Mouse (Mus musculus) stomach, embryonic 15.5 days (tissue): ENCODE results near the gene 1700088E04Rik. TPM values are rescaled to one million over a fixed set of nuclear protein-coding genes. Genes with fewer than 3 reads are reported as not detected.
A peak's percentile ranks its signal among the peaks of the same experiment; 100 is the strongest.

Source experiments
- ATAC-seq: fragments of 200-750 bp; cut with Nextera tagmentation; 2 replicates; pipeline ENCODE4 v1.8.0; 2017; ENCODE audit warnings: low read depth, moderate number of reproducible peaks, moderate TSS enrichment; ENCODE audit not compliant: insufficient read depth, low FRiP score
- H3K27ac ChIP-seq: fragments of 300-500 bp; sonication (generic); 2 replicates; pipeline ENCODE4 v1.5.1; 2015; ENCODE audit warnings: mild to moderate bottlenecking, inconsistent platforms
- H3K27me3 ChIP-seq: fragments of 300-500 bp; sonication (generic); replicated peaks from 2 replicates; pipeline ENCODE4 v1.6.1; 2015; ENCODE audit warnings: inconsistent platforms
- H3K36me3 ChIP-seq: fragments of 300-500 bp; sonication (generic); 2 replicates; pipeline ENCODE4 v1.6.1; 2015; ENCODE audit warnings: inconsistent platforms
- H3K4me1 ChIP-seq: fragments of 300-500 bp; sonication (generic); 2 replicates; pipeline ENCODE4 v1.6.1; 2015; ENCODE audit warnings: inconsistent platforms
- H3K4me2 ChIP-seq: fragments of 300-500 bp; sonication (generic); 2 replicates; pipeline ENCODE4 v1.6.1; 2015; ENCODE audit warnings: mild to moderate bottlenecking, inconsistent platforms
- H3K4me3 ChIP-seq: fragments of 300-500 bp; sonication (generic); replicated peaks from 2 replicates; pipeline ENCODE4 v1.5.1; 2015; ENCODE audit warnings: inconsistent platforms
- H3K9ac ChIP-seq: fragments of 300-500 bp; sonication (generic); 2 replicates; pipeline ENCODE4 v1.6.1; 2015; ENCODE audit warnings: inconsistent platforms
- H3K9me3 ChIP-seq: fragments of 300-500 bp; sonication (generic); 2 replicates; pipeline ENCODE4 v1.6.1; 2016; ENCODE audit warnings: inconsistent platforms
- WGBS: fragments of 180-500 bp; shearing (Covaris S2); methylation state at CpG from one replicate; pipeline ENCODE4 v1.1.7; 2015; 5-methylcytosine and 5-hydroxymethylcytosine counted together
- polyA plus RNA-seq: library from polyadenylated mRNA; unstranded; fragments of >200 nt; fragmentation: Nextera tagmentation; extraction: Ambion mirVana; gene quantifications from 2 replicates; pipeline ENCODE4 v1.2.1, GENCODE M21; 2015

Gene 1700088E04Rik
- polyA plus RNA-seq, 1 experiment from 2014 or later, result 6.7 TPM

DNA sequence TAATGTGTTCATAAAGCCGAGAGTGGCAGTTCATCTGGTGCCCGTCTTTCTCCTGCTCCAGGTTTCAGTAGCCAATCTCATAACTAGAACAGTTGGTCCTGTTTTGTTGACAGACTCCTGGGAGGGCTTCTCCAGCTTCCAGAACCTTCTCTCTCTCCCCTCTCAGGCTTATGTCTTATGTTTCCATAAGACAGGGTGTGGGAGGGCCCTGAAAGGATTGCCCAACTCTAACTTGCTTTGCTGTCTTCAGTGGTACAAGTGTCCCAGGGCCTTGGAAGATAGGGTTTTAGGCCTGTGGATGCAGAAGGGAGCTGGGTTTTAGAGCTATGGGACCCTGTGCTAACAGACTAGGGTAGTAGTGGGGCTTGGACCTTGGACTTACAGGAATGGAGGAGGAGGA, 30.5 kb downstream of the 1700088E04Rik start:
- Histone ChIP-seq H3K4me3 (peak overlapping the region; percentile 95), H3K27me3 (no peaks in the 10 kb centered on the region), H3K9ac (peak overlapping the region; percentile 19; the same call in 1 of the 2 replicates), H3K4me2 (peak overlapping the region; percentile 95), H3K36me3 (0 out of 2 replicates have a peak, but pooled peaks cover 7% of the 10 kb centered on the region), H3K27ac (no peak overlapping the region; the same call in 1 of the 2 replicates), H3K9me3 (no peaks in the 10 kb centered on the region), H3K4me1 (peaks cover 29% of the 10 kb centered on the region)
- WGBS, result 71% methylated on average over 2 of the region's 2 CpGs
- ATAC-seq, result no peak

DNA sequence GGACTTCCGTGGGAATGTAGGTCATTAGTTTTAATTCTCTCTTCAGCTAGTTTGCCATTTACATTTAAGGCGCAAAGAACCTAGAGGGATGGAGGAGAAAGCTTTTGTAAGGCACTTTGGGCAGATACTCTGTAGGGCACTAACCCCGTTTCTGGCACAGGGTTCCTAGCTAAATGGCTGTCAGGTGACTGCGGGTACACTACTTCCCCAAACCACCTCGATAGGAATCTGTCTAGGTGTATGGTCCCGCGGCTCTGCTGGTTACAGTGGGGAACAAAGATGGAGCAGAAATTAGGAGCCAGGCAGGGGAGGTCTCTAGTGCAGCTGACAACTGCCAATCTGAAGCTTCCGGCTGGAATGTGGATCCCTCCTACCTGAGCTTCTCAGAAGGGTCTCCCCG, 31.0 kb downstream of the 1700088E04Rik start:
- no peaks in the 10 kb centered on the region for H3K27me3 ChIP-seq
- H3K9ac ChIP-seq, result peak overlapping the region; percentile 96
- 0 out of 2 replicates have a peak, but pooled peaks cover 5% of the 10 kb centered on the region for H3K36me3 ChIP-seq
- no peak for ATAC-seq
- peaks cover 29% of the 10 kb centered on the region for H3K4me1 ChIP-seq
- peak overlapping the region; percentile 95 for H3K4me3 ChIP-seq
- WGBS, result 22% methylated on average over 9 of the region's 9 CpGs
- no peaks in the 10 kb centered on the region for H3K9me3 ChIP-seq
- peak overlapping the region; percentile 95 for H3K4me2 ChIP-seq
- peak overlapping the region; percentile 90 for H3K27ac ChIP-seq

DNA sequence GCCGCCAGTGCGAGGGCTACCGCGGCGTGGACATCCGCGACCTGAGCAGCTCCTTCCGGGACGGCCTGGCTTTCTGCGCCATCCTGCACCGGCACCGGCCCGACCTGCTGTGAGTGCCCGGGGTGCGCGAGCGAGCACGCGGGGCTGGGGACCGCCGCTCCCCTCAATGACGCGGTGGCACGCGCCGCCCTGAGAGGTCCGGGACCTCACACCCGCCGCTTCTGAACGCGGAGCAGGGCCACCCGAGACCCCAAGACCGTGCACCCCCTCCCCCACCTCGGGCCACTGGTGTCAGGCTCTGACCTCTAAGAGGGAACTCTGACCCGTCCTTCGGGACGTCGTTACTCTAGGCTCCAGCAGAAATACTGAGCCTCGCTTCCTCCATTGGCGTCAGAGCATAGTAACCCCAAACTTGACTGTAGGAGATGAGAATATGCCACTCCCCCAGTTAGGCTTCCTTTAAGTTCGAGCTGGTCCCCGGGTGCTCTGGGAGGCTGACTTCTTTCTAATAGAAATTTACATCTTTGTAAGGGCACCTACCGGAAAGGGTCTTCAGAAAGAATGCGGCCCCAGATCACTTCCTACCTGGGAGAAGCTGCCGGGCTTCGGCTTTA, 31.6 kb downstream of the 1700088E04Rik start:
- WGBS, result under 1% methylated on average over 46 of the region's 46 CpGs
- Histone ChIP-seq H3K9ac (peak overlapping the region; percentile 96), H3K27me3 (no peaks in the 10 kb centered on the region), H3K9me3 (no peaks in the 10 kb centered on the region), H3K4me3 (peak overlapping the region; percentile 95), H3K36me3 (no peaks in the 10 kb centered on the region), H3K27ac (peak overlapping the region; percentile 90), H3K4me1 (peaks cover 29% of the 10 kb centered on the region), H3K4me2 (peak overlapping the region; percentile 95)
- peak; percentile 51 for ATAC-seq

DNA sequence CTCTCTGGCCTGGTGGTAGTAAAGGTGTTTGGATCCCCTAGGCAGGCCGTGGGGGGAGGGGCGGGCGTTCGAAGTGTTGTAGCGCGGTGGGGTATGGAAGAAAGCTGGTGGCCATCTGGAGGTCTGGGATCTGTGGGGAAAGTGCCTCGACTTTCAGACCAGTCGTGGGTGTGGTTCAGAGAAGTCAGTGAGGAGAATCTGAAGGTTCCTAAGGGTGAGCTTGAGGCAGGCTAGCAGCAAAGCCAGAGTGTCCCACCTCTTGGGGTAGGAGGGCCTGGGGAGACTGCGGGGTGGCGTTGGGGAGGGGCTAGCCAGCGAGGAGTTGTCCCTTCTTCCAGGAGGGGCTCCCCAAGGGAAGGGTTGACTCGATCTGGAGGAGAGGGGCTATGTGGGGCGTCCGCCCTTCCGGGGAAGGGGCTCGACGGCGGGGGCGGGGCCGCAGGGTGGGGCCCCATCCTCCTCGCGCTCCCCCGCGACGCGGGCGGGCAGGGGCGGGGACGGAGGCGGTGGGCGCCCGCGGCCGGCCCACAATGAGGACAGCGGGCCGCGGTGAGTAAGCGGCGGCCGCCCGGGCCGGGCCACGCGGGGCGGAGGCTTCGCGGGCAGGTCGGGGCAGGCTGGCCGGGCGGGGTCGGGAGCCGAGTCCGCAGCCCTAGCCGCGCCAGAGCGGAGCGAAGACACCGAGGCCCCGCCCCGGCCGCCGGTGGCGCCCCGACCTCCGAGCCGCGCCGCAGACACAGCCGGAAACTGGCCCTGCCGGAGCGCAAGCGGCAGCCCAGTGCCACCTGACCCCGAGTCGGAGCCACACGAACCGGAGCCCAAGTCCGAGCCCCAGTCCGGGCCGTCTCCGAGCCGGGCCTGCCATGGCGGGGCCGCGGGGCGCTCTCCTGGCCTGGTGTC, 32.4 kb downstream of the 1700088E04Rik start, which contains the start of gene Micall1:
Gene Micall1 (plus strand): TSS at position 478 of the 900 bp plus-strand sequence.
- Histone ChIP-seq H3K9ac (peak within 1 kb of the TSS; percentile 96), H3K36me3 (no peaks in the 10 kb centered on the region), H3K4me1 (peaks cover 29% of the 10 kb centered on the region), H3K4me3 (peak within 1 kb of the TSS; percentile 95), H3K9me3 (no peaks in the 10 kb centered on the region), H3K4me2 (peak within 1 kb of the TSS; percentile 95), H3K27ac (peak within 1 kb of the TSS; percentile 90), H3K27me3 (no peaks in the 10 kb centered on the region)
- peak; percentile 82 for ATAC-seq
- WGBS, result under 1% methylated on average over 34 of the region's 85 CpGs

DNA sequence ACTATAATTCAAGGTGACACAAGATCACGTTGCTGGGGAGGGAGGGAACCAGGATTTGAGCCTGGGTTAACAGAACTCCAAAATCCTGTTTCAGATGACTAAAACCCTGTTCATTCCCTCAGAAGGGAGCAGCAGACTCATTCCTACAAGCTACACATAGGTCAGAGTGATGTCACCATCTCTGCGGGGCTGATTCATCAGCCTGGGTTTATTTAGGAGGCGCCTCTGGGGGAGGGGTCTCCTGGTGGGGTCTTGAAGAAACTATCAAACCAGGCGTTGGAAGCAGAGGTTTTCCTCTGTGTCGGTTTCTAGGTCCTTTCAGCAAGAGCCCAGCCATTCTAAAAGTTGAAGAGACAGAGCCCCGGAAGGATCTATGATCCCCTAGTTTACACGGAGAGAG, 33.1 kb downstream of the 1700088E04Rik start:
- H3K27ac ChIP-seq, result peak overlapping the region; percentile 90
- peaks cover 29% of the 10 kb centered on the region for H3K4me1 ChIP-seq
- H3K27me3 ChIP-seq, result no peaks in the 10 kb centered on the region
- no peaks in the 10 kb centered on the region for H3K36me3 ChIP-seq
- no peak for ATAC-seq
- WGBS, result 20% methylated on average over 7 of the region's 7 CpGs
- peak overlapping the region; percentile 95 for H3K4me3 ChIP-seq
- H3K9me3 ChIP-seq, result no peaks in the 10 kb centered on the region
- H3K9ac ChIP-seq, result no peak overlapping the region; the same call in 1 of the 2 replicates
- H3K4me2 ChIP-seq, result peak overlapping the region; percentile 95

DNA sequence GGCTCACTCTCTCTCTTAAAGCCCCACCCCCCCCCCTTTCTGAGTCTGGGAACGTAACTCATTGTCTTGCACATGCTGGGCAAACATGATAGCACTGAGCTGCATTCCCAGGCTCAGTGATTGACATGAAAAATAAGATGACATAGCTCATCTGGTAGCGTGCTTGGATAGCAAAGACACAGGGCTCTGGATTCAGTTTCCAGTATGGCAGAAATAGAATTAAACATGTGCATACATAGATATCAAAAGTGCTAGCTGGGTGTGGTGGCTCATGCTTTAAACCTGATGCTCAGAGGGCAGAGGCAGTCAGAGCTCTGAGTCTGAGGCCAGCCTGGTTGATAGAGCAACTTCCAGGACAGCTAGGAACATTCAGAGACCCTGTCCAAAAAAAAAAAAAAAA, 35.2 kb downstream of the 1700088E04Rik start:
- H3K27me3 ChIP-seq, result no peaks in the 10 kb centered on the region
- peaks cover 22% of the 10 kb centered on the region for H3K4me1 ChIP-seq
- 52% methylated on average over 2 of the region's 2 CpGs for WGBS
- H3K9ac ChIP-seq, result no peak overlapping the region
- H3K4me2 ChIP-seq, result no peak overlapping the region
- no peak overlapping the region for H3K4me3 ChIP-seq
- H3K9me3 ChIP-seq, result no peaks in the 10 kb centered on the region
- H3K36me3 ChIP-seq, result no peaks in the 10 kb centered on the region
- no peak for ATAC-seq
- no peak overlapping the region for H3K27ac ChIP-seq

DNA sequence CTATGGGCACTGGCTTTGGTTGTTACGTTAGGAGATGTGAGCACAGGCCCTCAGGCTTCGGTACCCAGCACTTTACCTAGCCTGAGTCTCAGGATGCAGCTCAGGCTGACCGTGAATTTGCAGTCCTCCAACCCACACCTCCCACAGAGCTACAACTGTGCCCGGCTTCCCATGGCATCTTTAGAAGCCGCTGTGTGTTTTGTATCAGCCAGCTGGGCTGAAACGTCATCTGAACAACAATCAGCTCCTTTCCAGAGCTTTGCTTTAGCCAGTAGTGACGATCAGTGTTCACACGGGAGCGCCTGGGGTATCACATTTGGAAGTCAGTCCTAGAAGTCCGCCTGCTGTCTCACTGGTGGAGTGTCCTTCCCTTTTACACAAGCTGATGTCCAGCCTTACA, 37.8 kb downstream of the 1700088E04Rik start:
- H3K36me3 ChIP-seq, result no peaks in the 10 kb centered on the region
- no peak overlapping the region for H3K9ac ChIP-seq
- no peak for ATAC-seq
- peaks cover 17% of the 10 kb centered on the region for H3K4me1 ChIP-seq
- H3K4me2 ChIP-seq, result no peak overlapping the region
- H3K9me3 ChIP-seq, result no peaks in the 10 kb centered on the region
- H3K27ac ChIP-seq, result no peak overlapping the region
- H3K4me3 ChIP-seq, result no peak overlapping the region
- 79% methylated on average over 10 of the region's 10 CpGs for WGBS
- no peaks in the 10 kb centered on the region for H3K27me3 ChIP-seq

DNA sequence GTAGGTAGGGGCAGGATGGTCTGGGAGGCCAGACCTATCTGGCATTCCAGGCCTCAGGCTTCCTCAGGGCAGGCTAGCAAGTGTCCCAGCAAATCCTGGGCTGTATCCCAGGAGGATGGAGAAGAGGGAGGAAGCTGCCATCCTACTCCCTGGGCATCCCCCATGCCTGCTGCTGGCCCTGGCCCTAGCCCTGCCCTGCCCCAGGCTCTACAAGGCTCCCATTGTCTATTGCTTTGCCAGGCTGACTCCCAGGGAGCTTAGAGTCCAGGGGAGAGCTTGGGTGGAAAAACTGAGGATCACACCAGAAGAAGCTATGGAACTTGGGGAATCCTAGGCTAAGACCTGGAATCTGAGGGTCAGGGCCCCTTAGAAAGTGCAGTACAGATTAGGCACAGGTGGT, 39.5 kb downstream of the 1700088E04Rik start:
- no peak for ATAC-seq
- Histone ChIP-seq H3K27ac (no peak overlapping the region), H3K4me1 (peaks cover 29% of the 10 kb centered on the region), H3K9ac (no peak overlapping the region), H3K27me3 (no peaks in the 10 kb centered on the region), H3K36me3 (no peaks in the 10 kb centered on the region), H3K4me2 (no peak overlapping the region), H3K4me3 (no peak overlapping the region), H3K9me3 (no peaks in the 10 kb centered on the region)

DNA sequence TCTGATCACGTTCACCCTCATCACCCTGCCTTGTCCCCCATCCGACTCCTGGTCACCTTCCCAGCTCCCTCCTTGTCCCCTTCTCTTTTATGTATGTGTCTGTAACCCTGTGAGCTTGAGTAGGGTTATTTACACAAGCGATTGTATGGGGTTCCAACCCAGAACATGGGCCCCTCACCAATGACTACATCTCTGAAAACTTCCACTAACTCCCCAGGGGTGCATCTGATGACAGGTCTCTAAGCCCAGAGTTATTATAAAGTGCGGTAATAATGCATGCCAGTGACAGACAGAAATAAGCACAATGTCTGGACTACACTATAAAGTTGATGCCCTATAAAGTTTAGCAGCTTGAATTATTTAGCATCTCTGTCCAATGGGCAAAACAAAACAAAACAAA, 40.7 kb downstream of the 1700088E04Rik start:
- no peak overlapping the region for H3K27ac ChIP-seq
- 67% methylated on average over 4 of the region's 4 CpGs for whole genome bisulfite sequencing
- H3K4me3 ChIP-seq, result no peak overlapping the region
- H3K4me2 ChIP-seq, result no peak overlapping the region
- H3K36me3 ChIP-seq, result no peaks in the 10 kb centered on the region; the same call in 1 of the 2 replicates
- no peaks in the 10 kb centered on the region for H3K9me3 ChIP-seq
- ATAC-seq, result no peak
- no peaks in the 10 kb centered on the region for H3K27me3 ChIP-seq
- H3K4me1 ChIP-seq, result peaks cover 32% of the 10 kb centered on the region
- no peak overlapping the region for H3K9ac ChIP-seq

DNA sequence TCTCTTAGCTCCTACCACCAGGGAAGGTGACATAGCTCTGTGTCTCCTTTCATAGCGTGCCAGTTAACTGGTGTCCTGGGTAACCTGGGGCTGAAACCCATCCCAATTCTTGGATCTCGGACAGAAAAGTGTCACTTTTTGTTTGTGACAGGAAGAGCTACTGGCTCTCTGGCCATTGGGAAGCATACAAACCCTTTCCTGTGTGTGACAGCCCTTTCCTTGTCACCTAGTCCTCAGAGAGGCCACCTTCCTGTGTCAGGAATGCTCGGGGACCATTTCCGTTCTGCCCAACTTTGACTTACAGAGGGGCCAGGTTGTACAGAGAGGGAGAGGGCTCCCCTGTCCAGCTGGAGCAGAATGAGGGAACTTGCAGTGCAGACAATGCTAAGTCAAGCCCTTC, 41.6 kb downstream of the 1700088E04Rik start:
- Histone ChIP-seq H3K27ac (peak overlapping the region; percentile 88; the same call in 1 of the 2 replicates), H3K4me1 (peaks cover 32% of the 10 kb centered on the region), H3K27me3 (no peaks in the 10 kb centered on the region), H3K4me2 (no peak overlapping the region), H3K4me3 (no peak overlapping the region), H3K36me3 (peaks cover 2% of the 10 kb centered on the region; the same call in 1 of the 2 replicates), H3K9me3 (no peaks in the 10 kb centered on the region), H3K9ac (no peak overlapping the region)
- ATAC-seq, result no peak
- 72% methylated on average over 4 of the region's 4 CpGs for WGBS

DNA sequence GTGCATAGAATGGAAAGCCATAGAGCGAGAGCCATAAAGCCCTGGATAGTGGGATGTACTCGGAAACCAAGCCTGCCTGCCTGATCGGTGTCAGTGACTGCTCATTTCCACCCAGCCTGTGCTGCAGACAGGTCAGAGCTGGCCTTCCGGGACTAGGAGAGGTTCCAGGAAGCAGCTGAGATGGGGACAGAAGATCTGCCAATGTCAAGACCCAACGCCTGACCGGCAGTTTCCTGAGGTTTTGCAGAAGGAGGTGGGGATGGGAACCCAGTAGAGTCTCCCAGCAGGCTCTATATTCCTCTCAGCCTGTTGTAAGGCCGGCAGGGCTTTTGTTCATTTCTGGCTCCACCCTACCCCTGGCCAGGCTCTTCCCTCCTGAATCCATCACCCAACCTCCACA, 42.2 kb downstream of the 1700088E04Rik start:
- Histone ChIP-seq H3K4me2 (no peak overlapping the region), H3K4me3 (no peak overlapping the region), H3K27me3 (no peaks in the 10 kb centered on the region), H3K9me3 (no peaks in the 10 kb centered on the region), H3K4me1 (peaks cover 32% of the 10 kb centered on the region), H3K36me3 (peaks cover 8% of the 10 kb centered on the region), H3K9ac (no peak overlapping the region), H3K27ac (peak overlapping the region; percentile 88)
- ATAC-seq, result no peak
- 55% methylated on average over 7 of the region's 7 CpGs for WGBS

DNA sequence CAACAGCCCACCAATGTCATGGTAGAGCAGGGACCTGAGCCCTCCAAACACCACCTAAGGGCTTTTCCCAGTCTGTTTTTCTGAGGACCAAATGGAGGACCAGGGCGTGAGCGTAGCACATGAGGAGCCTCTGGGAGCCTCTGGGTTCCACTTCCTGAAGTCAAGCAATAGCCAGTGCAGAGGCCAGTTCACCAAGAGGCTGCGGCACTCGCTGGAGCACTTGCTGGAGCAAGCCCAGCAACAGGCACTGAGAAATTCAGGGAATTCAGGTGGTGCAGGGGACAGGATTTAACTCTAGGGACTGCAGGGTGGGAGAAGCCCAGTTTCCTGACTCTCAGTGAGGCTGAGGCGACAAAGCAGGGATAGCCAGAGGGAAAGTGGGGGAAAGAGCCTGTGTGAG, 42.8 kb downstream of the 1700088E04Rik start:
- H3K4me2 ChIP-seq, result 0 out of 2 replicates have a peak overlapping the region, but pooled peaks have one; percentile 6

More for the DNA sequence above, 42.8 kb downstream of the 1700088E04Rik start:
- Histone ChIP-seq H3K27ac (peak overlapping the region; percentile 88), H3K36me3 (peaks cover 14% of the 10 kb centered on the region), H3K4me1 (peaks cover 32% of the 10 kb centered on the region), H3K4me3 (no peak overlapping the region), H3K9me3 (no peaks in the 10 kb centered on the region), H3K27me3 (no peaks in the 10 kb centered on the region), H3K9ac (no peak overlapping the region)
- 62% methylated on average over 5 of the region's 5 CpGs for WGBS
- ATAC-seq, result no peak
